Mouse (Mus musculus): ENCODE data around the gene Mplkip. TPM values are rescaled to one million over a fixed set of nuclear protein-coding genes. Genes with fewer than 3 reads are reported as not detected.

Mplkip gene
- total RNA-seq, 4 experiments from 2014 or later: 14.0 to 20.0 (median 17.9) TPM

Small RNA genes within 50 kb of the gene (microRNA-seq; reads per million reads assigned to microRNA genes)
- 0 reads per million in 2 experiments for gene Mir466i

Other genes with a start within 250 kb of the Mplkip start
- 1 to 10 TPM; 3.1 to 3.7 (median 3.2) TPM for gene Sugct, start 361 bp downstream of the Mplkip start, total RNA-seq (2022)
- gene Cdk13, start 109.9 kb downstream of the Mplkip start, total RNA-seq (2022): 10 to 100 TPM; 57.4 to 64.8 (median 59.1) TPM
- 10 to 100 TPM; 51.1 to 59.2 (median 55.6) TPM for gene Rala, start 249.0 kb downstream of the Mplkip start, total RNA-seq (2022)